28 mouse cellular contexts compared by ENCODE assay signal in the genomic region with DNA sequence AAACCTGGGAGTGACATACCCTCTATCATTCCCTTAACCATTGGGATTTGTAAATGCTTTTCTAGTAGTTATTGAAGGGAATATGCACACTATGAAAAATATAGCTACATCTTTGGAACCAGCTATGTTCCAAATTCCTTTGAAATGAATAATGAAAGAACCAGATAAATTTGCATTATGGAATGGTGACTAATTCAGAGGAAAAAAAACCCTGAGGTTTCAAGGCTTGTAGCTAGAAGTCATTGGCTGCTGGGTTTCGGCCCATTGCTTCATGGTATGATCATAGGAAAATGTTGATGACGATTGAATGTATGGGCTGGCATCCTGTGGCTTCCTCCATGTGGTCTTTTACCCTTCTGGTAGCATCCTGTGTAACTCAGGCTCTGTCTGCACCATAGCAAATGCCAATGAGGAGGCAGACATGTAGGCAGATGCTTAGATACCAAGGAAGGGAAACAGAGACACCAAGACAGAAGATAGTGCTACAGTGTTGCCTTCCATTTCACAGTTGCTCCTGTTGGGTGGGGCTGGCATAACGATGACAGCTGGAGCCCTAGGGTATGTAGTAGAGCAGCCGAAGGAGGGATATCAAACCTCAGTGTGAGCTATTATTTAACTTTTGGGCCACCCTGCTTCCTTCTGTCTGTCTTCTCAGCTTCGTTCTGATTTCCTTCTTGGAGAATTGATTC. TPM values are rescaled to one million over a fixed set of nuclear protein-coding genes. Genes with fewer than 3 reads are reported as not detected.
"Had no signal": no experiment of that assay in that cellular context is flagged by ENCODE, and none has a peak within 500 bp of the region (broad histone marks: within the 10 kb centered on the region; RNA-seq: fewer than 3 reads in every experiment).

No protein-coding gene starts in this region.

- H3K9me3 ChIP-seq: heart, embryonic 13.5 days; heart, embryonic 15.5 days; hindbrain, embryonic 10.5 days; hindbrain, embryonic 12.5 days; intestine, embryonic 15.5 days; limb, embryonic 13.5 days; limb, embryonic 15.5 days; liver, embryonic 12.5 days had no signal

- H3K27me3 ChIP-seq: heart, embryonic 13.5 days; heart, embryonic 15.5 days; hindbrain, embryonic 12.5 days; intestine, embryonic 15.5 days; limb, embryonic 13.5 days; limb, embryonic 15.5 days; liver, embryonic 12.5 days had no signal

- H3K4me3 ChIP-seq: gastrocnemius, adult 2 months; heart, adult 2 months; heart, embryonic 13.5 days; heart, embryonic 15.5 days; hindbrain, embryonic 10.5 days; hindbrain, embryonic 12.5 days; intestine, embryonic 15.5 days; limb, embryonic 13.5 days; limb, embryonic 15.5 days; liver, embryonic 12.5 days had no signal

- H3K27ac ChIP-seq: gastrocnemius, adult 2 months; heart, adult 2 months; heart, embryonic 13.5 days; heart, embryonic 15.5 days; hindbrain, embryonic 10.5 days; hindbrain, embryonic 12.5 days; hindbrain, embryonic 14.5 days; intestine, embryonic 15.5 days; limb, embryonic 13.5 days; limb, embryonic 15.5 days; liver, embryonic 12.5 days; liver, embryonic 14.5 days had no signal

- H3K4me2 ChIP-seq: heart, embryonic 11.5 days; heart, embryonic 13.5 days; heart, embryonic 15.5 days; hindbrain, embryonic 12.5 days; hindbrain, embryonic 14.5 days; intestine, embryonic 15.5 days; limb, embryonic 13.5 days; limb, embryonic 15.5 days; liver, embryonic 12.5 days had no signal

- H3K9ac ChIP-seq: heart, embryonic 13.5 days; heart, embryonic 15.5 days; hindbrain, embryonic 12.5 days; hindbrain, embryonic 14.5 days; intestine, embryonic 15.5 days; limb, embryonic 13.5 days; limb, embryonic 15.5 days; liver, embryonic 12.5 days; liver, embryonic 14.5 days had no signal

- H3K4me1 ChIP-seq: heart, embryonic 13.5 days; heart, embryonic 15.5 days; hindbrain, embryonic 10.5 days; hindbrain, embryonic 12.5 days; intestine, embryonic 15.5 days; limb, embryonic 13.5 days; limb, embryonic 15.5 days; liver, embryonic 12.5 days had no signal

- DNase-seq: gastrocnemius, adult 2 months; gastrocnemius, postnatal 10 days; gastrocnemius, postnatal 25 days; heart, adult 2 months; heart, postnatal 4 days; kidney, adult 18-20 months; kidney, adult 8-10 months; kidney, postnatal 10 days; kidney, postnatal 36 days; layer of hippocampus, adult 9-11 months; layer of hippocampus, postnatal 36 days; left cerebral cortex, postnatal 4 days had no signal

- ATAC-seq: hindbrain, embryonic 16.5 days; inflammation-experienced regulatory T-cells, adult 6 months; intestine, embryonic 15.5 days; intestine, postnatal 0 days; liver, embryonic 12.5 days had no signal

- H3K36me3 ChIP-seq: heart, embryonic 13.5 days; heart, embryonic 15.5 days; hindbrain, embryonic 10.5 days; hindbrain, embryonic 12.5 days; intestine, embryonic 15.5 days; limb, embryonic 13.5 days; limb, embryonic 15.5 days; liver, embryonic 12.5 days had no signal

RNA-seq across cellular contexts. Expression of a gene that starts 28.6 kb away (rescaled TPM):
- total RNA-seq: gastrocnemius, adult 2 months; gastrocnemius, postnatal 25 days; granulocyte monocyte progenitor cell, adult 5-6 weeks had no signal
- polyA plus RNA-seq: heart, adult 2 months; heart, postnatal 0 days had no signal
